Mouse (Mus musculus): ENCODE measurements around the gene Vav3. TPM values are rescaled to one million over a fixed set of nuclear protein-coding genes. Genes with fewer than 3 reads are reported as not detected.

Vav3 gene
- total RNA-seq, 1 experiment from 2014 or later, result 71.3 TPM

- ATAC-seq (replicated peaks in 1 of 2; ENCODE audit: insufficient read depth in 1 of 2, low FRiP score in 2 of 2, low TSS enrichment in 1 of 2, low read depth in 1 of 2, poor library complexity in 2 of 2, severe bottlenecking in 2 of 2), result no peak
Measured at GRCm38 (mm10) chr3:109654386-109654785, 313.9 kb downstream of the Vav3 start.

GRCm38 (mm10) chr3:109671716-109672115 lies 331.3 kb downstream of the Vav3 start:
- ATAC-seq (replicated peaks in 1 of 2; ENCODE audit: insufficient read depth in 1 of 2, low FRiP score in 2 of 2, low TSS enrichment in 1 of 2, low read depth in 1 of 2, poor library complexity in 2 of 2, severe bottlenecking in 2 of 2), result no peak

- no peak for ATAC-seq (replicated peaks in 1 of 2; ENCODE audit: insufficient read depth in 1 of 2, low FRiP score in 2 of 2, low TSS enrichment in 1 of 2, low read depth in 1 of 2, poor library complexity in 2 of 2, severe bottlenecking in 2 of 2)
Measured at GRCm38 (mm10) chr3:109672925-109673324, 332.5 kb downstream of the Vav3 start.

- ATAC-seq (replicated peaks in 1 of 2; ENCODE audit: insufficient read depth in 1 of 2, low FRiP score in 2 of 2, low TSS enrichment in 1 of 2, low read depth in 1 of 2, poor library complexity in 2 of 2, severe bottlenecking in 2 of 2), result no peak
Measured at GRCm38 (mm10) chr3:109680281-109680680, 339.8 kb downstream of the Vav3 start.

- ATAC-seq (replicated peaks in 1 of 2; ENCODE audit: insufficient read depth in 1 of 2, low FRiP score in 2 of 2, low TSS enrichment in 1 of 2, low read depth in 1 of 2, poor library complexity in 2 of 2, severe bottlenecking in 2 of 2), result no peak
Measured at GRCm38 (mm10) chr3:109681863-109682262, 341.4 kb downstream of the Vav3 start.

GRCm38 (mm10) chr3:109683608-109684295 lies 343.3 kb downstream of the Vav3 start:
- ATAC-seq (replicated peaks in 1 of 2; ENCODE audit: insufficient read depth in 1 of 2, low FRiP score in 2 of 2, low TSS enrichment in 1 of 2, low read depth in 1 of 2, poor library complexity in 2 of 2, severe bottlenecking in 2 of 2), result no peak

- no peak for ATAC-seq (replicated peaks in 1 of 2; ENCODE audit: insufficient read depth in 1 of 2, low FRiP score in 2 of 2, low TSS enrichment in 1 of 2, low read depth in 1 of 2, poor library complexity in 2 of 2, severe bottlenecking in 2 of 2)
Measured at GRCm38 (mm10) chr3:109690566-109690965, 350.1 kb downstream of the Vav3 start.

GRCm38 (mm10) chr3:109692613-109693012 lies 352.2 kb downstream of the Vav3 start:
- ATAC-seq (replicated peaks in 1 of 2; ENCODE audit: insufficient read depth in 1 of 2, low FRiP score in 2 of 2, low TSS enrichment in 1 of 2, low read depth in 1 of 2, poor library complexity in 2 of 2, severe bottlenecking in 2 of 2), result no peak

- ATAC-seq (replicated peaks in 1 of 2; ENCODE audit: insufficient read depth in 1 of 2, low FRiP score in 2 of 2, low TSS enrichment in 1 of 2, low read depth in 1 of 2, poor library complexity in 2 of 2, severe bottlenecking in 2 of 2), result no peak
Measured at GRCm38 (mm10) chr3:109701301-109701700, 360.8 kb downstream of the Vav3 start.

- no peak for ATAC-seq (replicated peaks in 1 of 2; ENCODE audit: insufficient read depth in 1 of 2, low FRiP score in 2 of 2, low TSS enrichment in 1 of 2, low read depth in 1 of 2, poor library complexity in 2 of 2, severe bottlenecking in 2 of 2)
Measured at GRCm38 (mm10) chr3:109707786-109708460, 367.5 kb downstream of the Vav3 start.

GRCm38 (mm10) chr3:109711751-109712150 lies 371.3 kb downstream of the Vav3 start:
- no peak for ATAC-seq (replicated peaks in 1 of 2; ENCODE audit: insufficient read depth in 1 of 2, low FRiP score in 2 of 2, low TSS enrichment in 1 of 2, low read depth in 1 of 2, poor library complexity in 2 of 2, severe bottlenecking in 2 of 2)

- ATAC-seq (replicated peaks in 1 of 2; ENCODE audit: insufficient read depth in 1 of 2, low FRiP score in 2 of 2, low TSS enrichment in 1 of 2, low read depth in 1 of 2, poor library complexity in 2 of 2, severe bottlenecking in 2 of 2), result no peak
Measured at GRCm38 (mm10) chr3:109714476-109714875, 374.0 kb downstream of the Vav3 start.

GRCm38 (mm10) chr3:109721753-109722152 lies 381.3 kb downstream of the Vav3 start:
- ATAC-seq (replicated peaks in 1 of 2; ENCODE audit: insufficient read depth in 1 of 2, low FRiP score in 2 of 2, low TSS enrichment in 1 of 2, low read depth in 1 of 2, poor library complexity in 2 of 2, severe bottlenecking in 2 of 2), result no peak

- ATAC-seq (replicated peaks in 1 of 2; ENCODE audit: insufficient read depth in 1 of 2, low FRiP score in 2 of 2, low TSS enrichment in 1 of 2, low read depth in 1 of 2, poor library complexity in 2 of 2, severe bottlenecking in 2 of 2), result 0 out of 4 replicates have a peak, but pooled peaks of 1 of the 2 experiments have one; percentile 21
Measured at GRCm38 (mm10) chr3:109726776-109727175, 386.3 kb downstream of the Vav3 start.

- no peak for ATAC-seq (replicated peaks in 1 of 2; ENCODE audit: insufficient read depth in 1 of 2, low FRiP score in 2 of 2, low TSS enrichment in 1 of 2, low read depth in 1 of 2, poor library complexity in 2 of 2, severe bottlenecking in 2 of 2)
Measured at GRCm38 (mm10) chr3:109731592-109732230, 391.3 kb downstream of the Vav3 start.

- peak; percentile 89 to 94 for ATAC-seq (replicated peaks in 1 of 2; ENCODE audit: insufficient read depth in 1 of 2, low FRiP score in 2 of 2, low TSS enrichment in 1 of 2, low read depth in 1 of 2, poor library complexity in 2 of 2, severe bottlenecking in 2 of 2)
Measured at GRCm38 (mm10) chr3:109732327-109733182, 392.1 kb downstream of the Vav3 start.
